Mouse (Mus musculus) liver, embryonic 13.5 days (tissue): ENCODE results near the gene Aspdh. TPM values are rescaled to one million over a fixed set of nuclear protein-coding genes. Genes with fewer than 3 reads are reported as not detected.

Experiments
- ATAC-seq: fragments of 200-750 bp; cut with Nextera tagmentation; 2 replicates; pipeline ENCODE4 v1.8.0; 2017; ENCODE audit warnings: low read depth, mild to moderate bottlenecking, moderate number of reproducible peaks, moderate library complexity
- DNase-seq: peaks from one replicate; pipeline ENCODE4 v3.0.0; 2022
- H3K27ac ChIP-seq: fragments of 300-500 bp; sonication (generic); 2 replicates; pipeline ENCODE4 v1.5.1; 2015; ENCODE audit warnings: moderate library complexity, mild to moderate bottlenecking, inconsistent platforms
- H3K27me3 ChIP-seq: fragments of 300-500 bp; sonication (generic); 2 replicates; pipeline ENCODE4 v1.6.1; 2015; ENCODE audit warnings: mild to moderate bottlenecking, inconsistent platforms
- H3K36me3 ChIP-seq: fragments of 300-500 bp; sonication (generic); 2 replicates; pipeline ENCODE4 v1.6.1; 2015; ENCODE audit warnings: mild to moderate bottlenecking, inconsistent platforms
- H3K4me1 ChIP-seq: fragments of 300-500 bp; sonication (generic); replicated peaks from 2 replicates; pipeline ENCODE4 v1.6.1; 2015; ENCODE audit warnings: inconsistent platforms
- H3K4me2 ChIP-seq: fragments of 300-500 bp; sonication (generic); 2 replicates; pipeline ENCODE4 v1.6.1; 2015; ENCODE audit warnings: inconsistent platforms, mild to moderate bottlenecking, moderate library complexity
- H3K4me3 ChIP-seq: fragments of 300-500 bp; sonication (generic); replicated peaks from 2 replicates; pipeline ENCODE4 v1.5.1; 2015; ENCODE audit warnings: mild to moderate bottlenecking, inconsistent platforms
- H3K9ac ChIP-seq: fragments of 300-500 bp; sonication (generic); 2 replicates; pipeline ENCODE4 v1.6.1; 2015; ENCODE audit warnings: mild to moderate bottlenecking, inconsistent platforms
- H3K9me3 ChIP-seq: fragments of 300-500 bp; sonication (generic); replicated peaks from 2 replicates; pipeline ENCODE4 v1.6.1; 2016; ENCODE audit warnings: inconsistent platforms
- WGBS: fragments of 180-500 bp; shearing (Covaris S2); methylation state at CpG from one replicate; pipeline ENCODE4 v1.1.7; 2015; ENCODE audit not compliant: insufficient replicate concordance; 5-methylcytosine and 5-hydroxymethylcytosine counted together
- polyA plus RNA-seq: library from polyadenylated mRNA; unstranded; fragments of >200 nt; fragmentation: Nextera tagmentation; extraction: Ambion mirVana; gene quantifications from 2 replicates; pipeline ENCODE4 v1.2.1, GENCODE M21; 2015

The Aspdh gene
- polyA plus RNA-seq, 1 experiment from 2014 or later, result 6.0 TPM

DNA sequence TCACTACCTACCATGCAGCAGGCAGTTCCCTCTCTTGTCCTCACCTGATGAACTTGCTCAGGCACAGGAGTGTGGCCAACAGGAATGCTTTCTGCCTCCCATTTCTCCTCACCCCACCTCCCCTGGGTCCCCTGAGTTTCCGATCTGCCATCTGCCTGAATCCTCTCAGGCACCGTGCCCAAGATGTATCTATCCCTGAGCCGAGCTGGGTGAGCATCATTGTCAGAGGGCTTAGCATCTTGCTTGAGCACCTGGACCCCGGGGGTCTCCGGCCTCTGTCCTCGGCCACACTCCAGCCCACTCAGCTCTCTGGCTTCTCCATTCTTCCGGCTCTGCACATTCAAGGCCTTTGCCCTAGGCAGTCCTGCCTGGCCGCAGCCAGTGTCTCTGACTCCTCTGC is 27.3 kb upstream of the Aspdh start:
- H3K27me3 ChIP-seq, result peaks cover 84% of the 10 kb centered on the region
- WGBS, result 56% methylated on average over 8 of the region's 8 CpGs
- H3K4me1 ChIP-seq, result peaks cover 29% of the 10 kb centered on the region
- H3K36me3 ChIP-seq, result no peaks in the 10 kb centered on the region
- DNase-seq (no peak), ATAC-seq (no peak)
- no peak overlapping the region for H3K9ac ChIP-seq
- H3K4me2 ChIP-seq, result no peak overlapping the region
- H3K9me3 ChIP-seq, result no peaks in the 10 kb centered on the region
- no peak overlapping the region for H3K27ac ChIP-seq
- H3K4me3 ChIP-seq, result no peak overlapping the region

DNA sequence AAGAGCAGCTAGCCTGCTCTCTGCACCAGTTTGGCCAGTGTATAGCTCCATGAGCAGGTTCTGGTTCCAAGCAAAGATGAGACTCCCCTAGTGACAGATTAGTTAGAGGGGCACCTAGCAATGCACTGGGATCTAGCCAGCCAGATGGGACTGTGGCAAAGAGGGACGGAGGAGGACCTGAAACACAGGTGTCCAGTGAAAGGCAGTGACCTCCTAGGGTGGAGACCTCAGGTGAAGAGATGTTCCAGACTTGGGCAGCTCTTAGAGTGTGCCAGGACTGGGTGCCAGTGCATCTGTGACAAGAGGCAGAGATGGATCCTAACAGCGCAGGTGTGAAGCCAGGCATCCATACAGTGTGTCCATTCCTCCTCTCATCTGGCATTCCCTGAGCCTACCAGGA is 25.5 kb upstream of the Aspdh start:
- ATAC-seq (no peak), DNase-seq (no peak)
- WGBS, result 53% methylated on average over 2 of the region's 2 CpGs
- H3K27ac ChIP-seq, result no peak overlapping the region
- no peaks in the 10 kb centered on the region for H3K36me3 ChIP-seq
- no peaks in the 10 kb centered on the region for H3K9me3 ChIP-seq
- no peak overlapping the region for H3K9ac ChIP-seq
- no peak overlapping the region for H3K4me2 ChIP-seq
- H3K4me3 ChIP-seq, result no peak overlapping the region
- peaks cover 16% of the 10 kb centered on the region for H3K4me1 ChIP-seq
- H3K27me3 ChIP-seq, result peaks cover 95% of the 10 kb centered on the region

DNA sequence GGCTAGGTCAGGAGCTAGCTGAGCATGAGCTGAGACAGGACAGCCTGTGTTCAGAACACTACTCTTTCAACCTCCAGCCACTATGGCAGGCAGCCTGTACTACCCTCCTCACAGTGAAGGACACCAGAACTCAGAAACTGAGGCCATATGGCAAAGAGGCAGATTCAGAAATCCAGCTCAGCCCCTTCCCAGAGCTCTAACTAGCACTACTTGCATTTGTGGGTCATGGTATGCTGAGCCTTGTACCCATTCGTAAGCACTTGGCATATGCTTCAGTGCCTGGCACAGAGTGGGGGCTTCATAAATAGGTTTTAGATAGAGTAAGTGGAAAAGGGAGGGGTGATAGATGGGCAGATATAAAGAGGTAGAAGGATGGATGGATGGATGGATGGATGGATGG is 24.7 kb upstream of the Aspdh start:
- no peak for ATAC-seq
- Histone ChIP-seq H3K4me3 (no peak overlapping the region), H3K27me3 (peaks cover 95% of the 10 kb centered on the region), H3K4me2 (no peak overlapping the region), H3K27ac (no peak overlapping the region), H3K4me1 (peaks cover 16% of the 10 kb centered on the region), H3K9me3 (no peaks in the 10 kb centered on the region), H3K9ac (no peak overlapping the region), H3K36me3 (no peaks in the 10 kb centered on the region)
- DNase-seq, result no peak
- WGBS, result 57% methylated on average over 1 of the region's 1 CpGs

- DNase-seq (no peak), ATAC-seq (no peak)
- no peak overlapping the region for H3K27ac ChIP-seq
These were observed 24.0 kb upstream of the Aspdh start for GRCm38 (mm10) chr7:44441180-44441579.

GRCm38 (mm10) chr7:44441648-44442109 is 23.5 kb upstream of the Aspdh start:
- peaks cover 95% of the 10 kb centered on the region for H3K27me3 ChIP-seq
- H3K9ac ChIP-seq, result no peak overlapping the region
- H3K9me3 ChIP-seq, result no peaks in the 10 kb centered on the region
- no peak overlapping the region for H3K27ac ChIP-seq
- WGBS, result 3% methylated on average over 12 of the region's 14 CpGs
- H3K4me3 ChIP-seq, result no peak overlapping the region
- DNase-seq, result no peak
- no peak overlapping the region for H3K4me2 ChIP-seq
- no peaks in the 10 kb centered on the region for H3K36me3 ChIP-seq
- no peak for ATAC-seq
- H3K4me1 ChIP-seq, result peaks cover 4% of the 10 kb centered on the region

More at GRCm38 (mm10) chr7:44441180-44441579, 24.0 kb upstream of the Aspdh start:
- H3K4me3 ChIP-seq, result no peak overlapping the region
- no peak overlapping the region for H3K4me2 ChIP-seq
- peaks cover 95% of the 10 kb centered on the region for H3K27me3 ChIP-seq
- no peak overlapping the region for H3K9ac ChIP-seq
- H3K36me3 ChIP-seq, result no peaks in the 10 kb centered on the region
- H3K4me1 ChIP-seq, result peaks cover 9% of the 10 kb centered on the region
- no peaks in the 10 kb centered on the region for H3K9me3 ChIP-seq
- 7% methylated on average over 1 of the region's 1 CpGs for WGBS

GRCm38 (mm10) chr7:44442407-44442821 is 22.8 kb upstream of the Aspdh start:
- Histone ChIP-seq H3K4me2 (no peak overlapping the region), H3K9me3 (no peaks in the 10 kb centered on the region), H3K4me3 (no peak overlapping the region), H3K27ac (no peak overlapping the region), H3K27me3 (peaks cover 98% of the 10 kb centered on the region), H3K4me1 (no peaks in the 10 kb centered on the region), H3K36me3 (no peaks in the 10 kb centered on the region), H3K9ac (no peak overlapping the region)
- ATAC-seq (no peak), DNase-seq (no peak)
- 1% methylated on average over 14 of the region's 14 CpGs for WGBS

GRCm38 (mm10) chr7:44443268-44444173 is 21.7 kb upstream of the Aspdh start:
- Histone ChIP-seq H3K4me2 (no peak overlapping the region), H3K36me3 (no peaks in the 10 kb centered on the region), H3K4me1 (no peaks in the 10 kb centered on the region), H3K4me3 (no peak overlapping the region), H3K27ac (no peak overlapping the region), H3K9ac (no peak overlapping the region), H3K9me3 (no peaks in the 10 kb centered on the region), H3K27me3 (peaks cover 93% of the 10 kb centered on the region)
- ATAC-seq, result no peak
- WGBS, result 17% methylated on average over 20 of the region's 20 CpGs
- DNase-seq, result no peak

DNA sequence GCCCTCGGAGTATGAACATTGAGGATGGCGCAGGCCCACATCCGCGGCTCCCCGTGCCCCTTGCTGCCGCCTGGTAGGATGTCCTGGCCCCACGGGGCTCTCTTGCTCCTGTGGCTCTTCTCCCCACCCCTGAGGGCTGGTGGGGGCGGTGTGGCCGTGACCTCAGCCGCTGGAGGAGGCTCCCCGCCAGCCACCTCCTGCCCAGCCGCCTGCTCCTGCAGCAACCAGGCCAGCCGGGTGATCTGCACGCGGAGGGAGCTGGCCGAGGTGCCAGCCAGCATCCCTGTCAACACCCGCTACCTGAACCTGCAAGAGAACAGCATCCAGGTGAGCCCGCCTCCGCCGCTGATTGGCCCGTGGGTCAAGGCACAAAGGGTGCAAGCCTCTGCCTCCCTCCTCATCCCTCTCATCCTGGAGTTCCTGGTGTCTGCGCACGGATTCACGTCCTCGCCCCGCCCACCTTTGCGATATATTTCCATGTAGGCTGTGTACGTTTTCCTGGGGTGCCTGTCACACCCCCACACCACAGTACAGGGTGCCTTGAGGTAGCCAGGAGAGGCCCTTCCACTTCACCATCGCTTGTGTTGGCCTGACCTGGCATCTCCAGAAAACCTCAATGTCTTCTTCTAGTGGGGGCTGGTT is 20.2 kb upstream of the Aspdh start:
- WGBS, result 8% methylated on average over 29 of the region's 29 CpGs
- no peak overlapping the region for H3K9ac ChIP-seq
- no peaks in the 10 kb centered on the region for H3K4me1 ChIP-seq

GRCm38 (mm10) chr7:44445528-44445923 is 19.7 kb upstream of the Aspdh start:
- WGBS, result 6% methylated on average over 7 of the region's 7 CpGs
- H3K4me3 ChIP-seq, result no peak overlapping the region
- no peak for ATAC-seq

More for the DNA sequence above, 20.2 kb upstream of the Aspdh start:
- Histone ChIP-seq H3K9me3 (no peaks in the 10 kb centered on the region), H3K4me3 (no peak overlapping the region), H3K36me3 (no peaks in the 10 kb centered on the region), H3K27me3 (peaks cover 91% of the 10 kb centered on the region), H3K4me2 (no peak overlapping the region), H3K27ac (no peak overlapping the region)
- no peak for DNase-seq
- no peak for ATAC-seq

GRCm38 (mm10) chr7:44446070-44446855 is 18.9 kb upstream of the Aspdh start:
- no peaks in the 10 kb centered on the region for H3K9me3 ChIP-seq
- H3K36me3 ChIP-seq, result no peaks in the 10 kb centered on the region
- no peak overlapping the region for H3K4me2 ChIP-seq
- H3K4me1 ChIP-seq, result no peaks in the 10 kb centered on the region
- peaks cover 85% of the 10 kb centered on the region for H3K27me3 ChIP-seq
- no peak overlapping the region for H3K4me3 ChIP-seq
- WGBS, result 39% methylated on average over 12 of the region's 12 CpGs
- no peak for ATAC-seq
- DNase-seq, result no peak
- no peak overlapping the region for H3K9ac ChIP-seq
- no peak overlapping the region for H3K27ac ChIP-seq

More at GRCm38 (mm10) chr7:44445528-44445923, 19.7 kb upstream of the Aspdh start:
- no peak overlapping the region for H3K27ac ChIP-seq
- no peaks in the 10 kb centered on the region for H3K36me3 ChIP-seq
- H3K9ac ChIP-seq, result no peak overlapping the region
- H3K27me3 ChIP-seq, result peaks cover 90% of the 10 kb centered on the region
- H3K4me1 ChIP-seq, result no peaks in the 10 kb centered on the region
- DNase-seq, result no peak
- H3K4me2 ChIP-seq, result no peak overlapping the region
- H3K9me3 ChIP-seq, result no peaks in the 10 kb centered on the region

DNA sequence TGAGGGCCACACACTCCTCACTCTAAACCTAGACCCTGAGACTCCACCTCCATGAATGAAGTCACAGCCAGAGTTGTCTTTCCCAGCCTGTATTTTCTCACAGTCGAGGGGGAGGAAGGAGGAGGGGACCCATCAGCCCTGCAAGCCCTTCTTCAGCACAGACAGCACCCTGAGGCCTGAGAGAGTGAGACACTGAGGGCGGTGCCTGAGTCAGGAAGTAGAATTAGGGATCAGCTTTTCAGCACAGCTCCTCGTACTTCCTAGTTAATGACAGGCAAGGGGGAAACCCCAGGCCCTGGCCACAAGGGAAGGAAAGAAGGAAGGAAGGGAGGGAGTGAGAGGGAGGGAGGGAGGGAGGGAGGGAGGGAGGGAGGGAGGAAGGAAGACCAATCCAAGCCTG is 11.9 kb upstream of the Aspdh start:
- peaks cover 9% of the 10 kb centered on the region for H3K4me1 ChIP-seq
- DNase-seq (no peak), ATAC-seq (no peak)
- peaks cover 48% of the 10 kb centered on the region for H3K27me3 ChIP-seq
- H3K27ac ChIP-seq, result no peak overlapping the region
- H3K9ac ChIP-seq, result no peak overlapping the region
- no peaks in the 10 kb centered on the region for H3K36me3 ChIP-seq
- H3K9me3 ChIP-seq, result no peaks in the 10 kb centered on the region
- no peak overlapping the region for H3K4me2 ChIP-seq
- WGBS, result 9% methylated on average over 3 of the region's 3 CpGs
- no peak overlapping the region for H3K4me3 ChIP-seq
